Mouse (Mus musculus) lung, embryonic 15.5 days (tissue): Measurements from ENCODE around the gene Ikzf4. TPM values are rescaled to one million over a fixed set of nuclear protein-coding genes. Genes with fewer than 3 reads are reported as not detected.
"Not testable (repeated sequence)": the region's sequence is repeated elsewhere in the genome, so short reads cannot be mapped to it uniquely, and the experiment has no call there.

Experiments used
- ATAC-seq: fragments of 200-750 bp; cut with Nextera tagmentation; 2 replicates; pipeline ENCODE4 v1.8.0; 2017; ENCODE audit warnings: moderate number of reproducible peaks, borderline replicate concordance; ENCODE audit not compliant: low FRiP score, low TSS enrichment; ENCODE audit errors: extremely low read depth
- H3K27ac ChIP-seq: fragments of 300-500 bp; sonication (generic); 2 replicates; pipeline ENCODE4 v1.5.1; 2015; ENCODE audit warnings: moderate library complexity, mild to moderate bottlenecking, inconsistent platforms
- H3K27me3 ChIP-seq: fragments of 300-500 bp; sonication (generic); 2 replicates; pipeline ENCODE4 v1.6.1; 2015; ENCODE audit warnings: inconsistent platforms
- H3K36me3 ChIP-seq: fragments of 300-500 bp; sonication (generic); 2 replicates; pipeline ENCODE4 v1.6.1; 2015; ENCODE audit warnings: inconsistent platforms
- H3K4me1 ChIP-seq: fragments of 300-500 bp; sonication (generic); 2 replicates; pipeline ENCODE4 v1.6.1; 2015; ENCODE audit warnings: inconsistent platforms
- H3K4me2 ChIP-seq: fragments of 300-500 bp; sonication (generic); 2 replicates; pipeline ENCODE4 v1.6.1; 2015; ENCODE audit warnings: inconsistent platforms, mild to moderate bottlenecking, moderate library complexity
- H3K4me3 ChIP-seq: fragments of 300-500 bp; sonication (generic); 2 replicates; pipeline ENCODE4 v1.5.1; 2015; ENCODE audit warnings: mild to moderate bottlenecking, inconsistent platforms
- H3K9ac ChIP-seq: fragments of 300-500 bp; sonication (generic); 2 replicates; pipeline ENCODE4 v1.6.1; 2015; ENCODE audit warnings: inconsistent platforms
- H3K9me3 ChIP-seq: fragments of 300-500 bp; sonication (generic); 2 replicates; pipeline ENCODE4 v1.6.1; 2016; ENCODE audit warnings: inconsistent platforms
- WGBS: fragments of 180-500 bp; shearing (Covaris S2); methylation state at CpG from one replicate; pipeline ENCODE4 v1.1.7; 2015; 5-methylcytosine and 5-hydroxymethylcytosine counted together
- polyA plus RNA-seq: library from polyadenylated mRNA; unstranded; fragments of >200 nt; fragmentation: Nextera tagmentation; extraction: Ambion mirVana; gene quantifications from 2 replicates; pipeline ENCODE4 v1.2.1, GENCODE M21; 2015

The Ikzf4 gene
- polyA plus RNA-seq, 1 experiment from 2014 or later: 2.2 TPM

DNA sequence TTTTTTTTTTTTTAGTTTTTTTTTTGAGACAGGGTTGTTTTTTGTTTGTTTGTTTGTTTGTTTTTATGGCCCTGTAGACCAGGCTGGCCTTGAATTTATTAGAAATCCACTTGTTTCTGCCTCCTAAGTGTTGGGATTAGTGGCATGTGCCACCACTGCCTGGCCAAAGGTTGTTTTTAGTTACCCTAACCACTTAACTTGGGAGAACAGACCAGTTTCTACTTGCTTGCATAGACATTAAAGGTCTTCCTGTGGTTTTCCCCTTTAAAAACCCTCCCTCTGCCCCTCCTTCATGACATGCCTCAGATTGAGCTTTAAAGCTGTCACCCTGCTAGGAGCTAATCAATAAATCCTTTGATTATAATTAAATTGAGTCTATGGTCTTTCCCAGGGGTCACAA is 25.6 kb downstream of the Ikzf4 start:
- no peak overlapping the region for H3K4me3 ChIP-seq
- ATAC-seq: no peak
- H3K9ac ChIP-seq: no peak overlapping the region
- no peaks in the 10 kb centered on the region for H3K9me3 ChIP-seq
- no peak overlapping the region for H3K4me2 ChIP-seq
- no peak overlapping the region for H3K27ac ChIP-seq
- no peaks in the 10 kb centered on the region for H3K27me3 ChIP-seq
- H3K36me3 ChIP-seq: peaks cover 24% of the 10 kb centered on the region
- H3K4me1 ChIP-seq: 0 out of 2 replicates have a peak, but pooled peaks cover 4% of the 10 kb centered on the region

DNA sequence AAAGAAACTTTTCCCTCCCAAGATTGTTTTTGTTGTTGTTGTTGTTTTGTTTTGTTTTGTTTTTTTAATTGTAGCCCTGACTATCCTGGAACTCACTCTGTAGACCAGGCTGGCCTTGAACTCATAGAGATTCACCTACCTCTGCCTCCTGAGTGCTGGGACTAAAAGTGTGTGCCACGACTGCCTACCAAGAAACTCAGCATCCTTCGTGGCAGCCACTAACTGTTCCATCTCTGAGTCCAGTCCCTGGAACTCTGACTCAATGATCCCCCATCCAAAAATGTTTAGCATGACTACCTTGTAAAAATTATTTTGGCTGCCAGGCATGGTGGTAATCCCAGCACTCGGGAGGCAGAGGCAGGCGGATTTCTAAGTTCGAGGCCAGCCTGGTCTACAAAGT is 26.6 kb downstream of the Ikzf4 start:
- not testable (repeated sequence) for H3K27me3 ChIP-seq, H3K4me1 ChIP-seq, H3K27ac ChIP-seq, H3K9me3 ChIP-seq, H3K4me2 ChIP-seq, H3K4me3 ChIP-seq, H3K9ac ChIP-seq, ATAC-seq
- WGBS: 88% methylated on average over 5 of the region's 5 CpGs
- H3K36me3 ChIP-seq: peaks cover 14% of the 10 kb centered on the region

DNA sequence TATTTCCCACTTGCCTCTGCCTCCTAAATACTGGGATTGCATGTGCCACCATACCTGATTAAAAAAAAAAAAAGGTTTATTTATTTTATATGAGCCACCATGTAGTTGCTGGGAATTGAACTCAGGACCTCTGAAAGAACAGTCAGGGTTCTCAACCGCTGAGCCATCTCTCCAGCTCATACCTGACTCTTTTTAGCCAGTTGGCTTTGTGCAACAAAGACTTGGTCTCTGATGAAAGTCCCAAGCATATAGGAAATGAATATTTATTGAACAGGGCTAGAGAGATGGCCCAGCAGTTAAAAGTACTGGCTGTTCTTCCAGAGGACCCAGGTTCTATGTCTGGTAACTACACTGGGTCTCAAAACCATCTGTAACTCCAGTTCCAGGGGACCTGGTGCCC is 27.2 kb downstream of the Ikzf4 start:
- no peaks in the 10 kb centered on the region for H3K9me3 ChIP-seq
- WGBS: 77% methylated on average over 1 of the region's 1 CpGs
- H3K36me3 ChIP-seq: peaks cover 8% of the 10 kb centered on the region; the same call in 1 of the 2 replicates
- H3K4me2 ChIP-seq: no peak overlapping the region
- H3K27ac ChIP-seq: no peak overlapping the region
- H3K4me3 ChIP-seq: no peak overlapping the region
- H3K9ac ChIP-seq: no peak overlapping the region
- ATAC-seq: no peak
- H3K4me1 ChIP-seq: no peaks in the 10 kb centered on the region
- no peaks in the 10 kb centered on the region for H3K27me3 ChIP-seq

DNA sequence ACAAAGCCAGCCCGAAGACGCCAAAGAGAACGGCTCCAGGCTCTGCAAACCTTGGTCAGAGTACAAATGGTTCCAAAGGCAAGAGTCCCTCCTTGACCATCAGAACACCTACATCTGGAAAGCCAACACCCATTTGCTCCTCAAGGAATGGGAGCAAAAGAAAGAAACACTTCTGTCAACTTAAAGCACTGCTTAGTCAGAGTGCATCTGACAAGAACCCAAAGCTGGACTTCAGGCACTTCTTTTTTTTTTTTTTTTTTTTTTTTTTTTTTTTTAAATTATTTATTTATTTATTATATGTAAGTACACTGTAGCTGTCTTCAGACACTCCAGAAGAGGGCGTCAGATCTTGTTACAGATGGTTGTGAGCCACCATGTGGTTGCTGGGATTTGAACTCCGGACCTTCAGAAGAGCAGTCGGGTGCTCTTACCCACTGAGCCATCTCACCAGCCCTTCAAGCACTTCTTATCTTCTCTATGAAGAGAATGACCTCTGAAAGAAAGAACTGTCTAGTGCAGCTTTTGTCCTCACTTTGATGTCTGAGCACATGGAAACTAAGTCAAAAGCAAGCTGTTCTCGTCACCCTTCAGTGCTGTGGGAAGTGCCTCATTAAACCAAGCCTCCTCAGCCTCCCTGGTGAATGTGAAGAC is 29.9 kb downstream of the Ikzf4 start:
- ATAC-seq, H3K27me3 ChIP-seq, H3K9ac ChIP-seq, H3K4me2 ChIP-seq, H3K27ac ChIP-seq, H3K9me3 ChIP-seq, H3K4me1 ChIP-seq, H3K36me3 ChIP-seq, H3K4me3 ChIP-seq: not testable (repeated sequence)
- WGBS: 80% methylated on average over 6 of the region's 7 CpGs

DNA sequence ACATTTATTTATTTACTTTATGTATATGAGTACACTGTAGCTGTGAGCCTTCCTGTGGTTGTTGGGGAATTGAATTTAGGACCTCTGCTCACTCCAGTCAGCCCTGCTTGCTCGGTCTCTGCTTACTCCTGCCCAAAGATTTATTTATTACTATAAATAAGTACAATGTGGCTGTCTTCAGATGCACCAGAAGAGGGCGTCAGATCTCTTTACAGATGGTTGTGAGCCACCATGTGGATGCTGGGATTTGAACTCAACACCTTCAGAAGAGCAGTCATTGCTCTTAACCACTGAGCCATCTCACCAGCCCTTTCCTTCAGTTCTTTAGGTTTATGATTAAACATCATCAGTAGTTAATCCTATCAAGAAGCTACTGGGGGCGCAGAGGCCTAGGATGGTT is 30.9 kb downstream of the Ikzf4 start:
- Histone ChIP-seq H3K27me3 (no peaks in the 10 kb centered on the region), H3K9ac (no peak overlapping the region), H3K4me3 (no peak overlapping the region), H3K4me1 (no peaks in the 10 kb centered on the region; the same call in 1 of the 2 replicates), H3K9me3 (no peaks in the 10 kb centered on the region), H3K4me2 (no peak overlapping the region), H3K27ac (no peak overlapping the region), H3K36me3 (no peaks in the 10 kb centered on the region)
- WGBS: 62% methylated on average over 3 of the region's 3 CpGs
- no peak for ATAC-seq

DNA sequence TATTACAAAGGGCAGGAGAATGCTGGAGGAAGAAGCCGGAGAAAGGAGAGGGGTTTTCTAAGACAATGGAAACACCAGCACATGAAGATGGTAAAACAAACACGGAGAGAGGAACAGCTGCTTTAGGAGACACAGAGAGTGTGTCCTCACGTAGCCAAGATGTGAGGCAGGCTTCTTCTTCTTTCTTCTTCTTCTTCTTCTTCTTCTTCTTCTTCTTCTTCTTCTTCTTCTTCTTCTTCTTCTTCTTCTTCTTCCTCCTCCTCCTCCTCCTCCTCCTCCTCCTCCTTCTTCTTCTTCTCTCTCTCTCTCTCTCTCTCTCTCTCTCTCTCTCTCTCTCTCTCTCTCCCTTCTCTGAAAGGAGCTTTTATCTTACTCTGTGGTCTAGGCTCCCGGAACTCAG is 32.0 kb downstream of the Ikzf4 start:
- not testable (repeated sequence) for ATAC-seq, H3K36me3 ChIP-seq, H3K27me3 ChIP-seq, H3K4me3 ChIP-seq, H3K27ac ChIP-seq, H3K9me3 ChIP-seq, H3K4me1 ChIP-seq, H3K9ac ChIP-seq, H3K4me2 ChIP-seq
- WGBS: 49% methylated on average over 4 of the region's 4 CpGs

DNA sequence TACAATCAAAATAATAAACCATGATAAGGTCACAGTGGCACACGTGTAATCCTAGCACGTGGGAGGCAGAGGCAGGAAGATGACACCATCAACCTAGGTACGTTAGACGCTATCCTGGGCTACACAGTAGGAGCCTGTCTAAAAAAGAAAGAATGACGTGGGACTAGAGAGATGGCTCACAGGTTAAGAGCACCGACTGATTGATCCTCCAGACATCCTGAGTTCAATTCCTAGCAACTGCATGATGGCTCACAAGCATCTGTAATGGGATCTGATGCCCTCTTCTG is 32.7 kb downstream of the Ikzf4 start:
- H3K27ac ChIP-seq: no peak overlapping the region
- no peaks in the 10 kb centered on the region for H3K9me3 ChIP-seq
- H3K36me3 ChIP-seq: no peaks in the 10 kb centered on the region
- H3K27me3 ChIP-seq: no peaks in the 10 kb centered on the region
- no peaks in the 10 kb centered on the region; the same call in 1 of the 2 replicates for H3K4me1 ChIP-seq
- H3K4me3 ChIP-seq: no peak overlapping the region
- peak; percentile 35; the same call in 1 of the 2 replicates for ATAC-seq
- H3K4me2 ChIP-seq: no peak overlapping the region
- WGBS: 33% methylated on average over 6 of the region's 6 CpGs
- H3K9ac ChIP-seq: no peak overlapping the region

DNA sequence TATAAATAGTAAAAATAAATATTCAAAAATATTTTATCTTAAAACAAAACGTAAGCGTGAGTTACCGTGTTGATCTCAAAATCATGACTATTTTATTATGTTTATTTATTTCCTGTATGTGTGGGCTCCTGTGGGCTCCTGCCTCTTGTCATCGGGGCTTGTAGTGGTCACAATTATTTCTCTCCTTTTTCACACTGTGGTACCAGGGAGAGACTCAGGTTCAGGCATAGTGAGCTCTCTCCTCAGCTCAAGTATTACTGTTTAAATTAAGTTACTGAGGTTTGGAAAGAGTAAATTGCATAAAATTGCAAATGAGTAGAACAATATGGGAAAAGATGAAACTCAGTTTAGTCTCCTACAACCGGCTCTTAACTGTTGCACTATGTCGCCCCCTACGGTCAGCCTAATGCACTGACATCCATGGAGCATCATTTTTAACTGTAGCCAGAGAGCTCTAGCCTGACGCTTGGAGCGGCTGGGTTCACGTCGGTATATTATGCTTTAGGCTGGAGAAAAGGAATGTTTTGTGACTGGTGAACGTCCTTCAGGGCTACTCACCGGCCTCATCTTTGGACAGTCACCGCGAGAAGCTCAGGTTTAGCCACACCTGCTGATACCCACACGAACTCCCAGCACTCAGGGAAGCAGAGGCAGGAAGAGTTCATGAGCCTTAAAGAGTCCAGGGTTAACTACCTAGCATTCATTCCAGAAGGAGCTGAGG is 33.2 kb downstream of the Ikzf4 start:
- H3K4me3 ChIP-seq: no peak overlapping the region
- no peak overlapping the region for H3K9ac ChIP-seq
- no peak overlapping the region for H3K4me2 ChIP-seq

DNA sequence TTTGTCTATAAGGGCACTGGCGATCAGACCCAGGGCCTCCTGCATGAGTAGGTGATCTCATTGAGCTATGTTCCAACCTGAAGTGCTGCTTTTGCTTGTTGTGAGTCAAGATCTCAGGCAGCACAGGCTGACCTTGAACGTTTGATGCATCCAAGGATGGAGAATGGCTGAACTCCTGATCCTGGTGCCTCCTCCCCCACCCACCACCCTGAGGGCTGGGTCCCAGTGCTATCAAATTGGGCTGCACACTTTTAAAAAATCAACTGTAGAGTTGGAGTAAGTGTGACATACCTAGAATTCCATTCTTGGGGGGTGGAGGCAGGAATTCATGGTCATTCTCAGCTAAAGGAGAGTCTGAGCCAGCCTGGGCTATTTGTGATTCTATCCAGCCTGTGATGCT is 39.3 kb downstream of the Ikzf4 start:
- no peak overlapping the region for H3K27ac ChIP-seq
- no peak overlapping the region for H3K9ac ChIP-seq
- H3K4me2 ChIP-seq: no peak overlapping the region
- H3K27me3 ChIP-seq: no peaks in the 10 kb centered on the region
- 31% methylated on average over 2 of the region's 2 CpGs for WGBS
- H3K9me3 ChIP-seq: no peaks in the 10 kb centered on the region
- no peaks in the 10 kb centered on the region for H3K36me3 ChIP-seq
- no peaks in the 10 kb centered on the region for H3K4me1 ChIP-seq
- ATAC-seq: no peak
- no peak overlapping the region for H3K4me3 ChIP-seq

More for the DNA sequence above, 33.2 kb downstream of the Ikzf4 start:
- 14% methylated on average over 16 of the region's 16 CpGs for WGBS
- no peaks in the 10 kb centered on the region for H3K36me3 ChIP-seq
- H3K27me3 ChIP-seq: no peaks in the 10 kb centered on the region
- ATAC-seq: peak; percentile 70
- no peaks in the 10 kb centered on the region for H3K9me3 ChIP-seq
- H3K4me1 ChIP-seq: no peaks in the 10 kb centered on the region; the same call in 1 of the 2 replicates
- no peak overlapping the region for H3K27ac ChIP-seq

DNA sequence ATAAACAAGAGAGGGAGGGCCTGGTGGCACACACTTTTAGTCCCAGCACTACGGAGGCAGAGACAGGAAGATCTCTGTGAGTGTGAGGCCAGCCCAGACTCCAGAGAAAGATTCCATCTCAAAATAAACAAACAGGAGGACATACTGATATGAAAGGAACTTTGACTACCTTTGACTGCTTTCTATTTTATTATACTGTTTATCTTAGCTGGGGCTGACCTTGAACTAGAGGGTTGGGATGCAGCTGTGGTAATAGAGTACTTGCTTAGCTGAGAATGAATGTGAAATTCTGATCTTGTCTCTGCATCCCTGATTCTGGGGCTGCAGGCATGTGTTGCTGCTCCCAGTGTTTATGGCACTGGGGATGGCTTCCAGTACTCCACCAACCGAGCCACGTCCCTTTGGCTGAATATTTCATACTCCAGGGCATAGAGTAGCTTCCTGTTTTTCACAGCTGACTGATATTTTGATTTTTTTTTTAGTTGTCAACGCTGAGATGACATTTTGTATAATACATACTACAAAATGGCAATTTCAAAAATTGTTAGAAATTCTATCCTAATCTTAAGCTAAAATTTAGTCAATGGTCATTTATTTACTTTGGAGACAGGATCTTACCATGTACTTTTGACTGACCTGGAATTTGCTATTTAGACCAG is 43.2 kb downstream of the Ikzf4 start:
- no peak for ATAC-seq
- H3K9me3 ChIP-seq: no peaks in the 10 kb centered on the region
- H3K4me2 ChIP-seq: no peak overlapping the region
- H3K4me3 ChIP-seq: no peak overlapping the region
- H3K9ac ChIP-seq: no peak overlapping the region
- 70% methylated on average over 4 of the region's 4 CpGs for WGBS
- no peaks in the 10 kb centered on the region for H3K36me3 ChIP-seq
- H3K27me3 ChIP-seq: no peaks in the 10 kb centered on the region
- H3K27ac ChIP-seq: no peak overlapping the region
- H3K4me1 ChIP-seq: no peaks in the 10 kb centered on the region

DNA sequence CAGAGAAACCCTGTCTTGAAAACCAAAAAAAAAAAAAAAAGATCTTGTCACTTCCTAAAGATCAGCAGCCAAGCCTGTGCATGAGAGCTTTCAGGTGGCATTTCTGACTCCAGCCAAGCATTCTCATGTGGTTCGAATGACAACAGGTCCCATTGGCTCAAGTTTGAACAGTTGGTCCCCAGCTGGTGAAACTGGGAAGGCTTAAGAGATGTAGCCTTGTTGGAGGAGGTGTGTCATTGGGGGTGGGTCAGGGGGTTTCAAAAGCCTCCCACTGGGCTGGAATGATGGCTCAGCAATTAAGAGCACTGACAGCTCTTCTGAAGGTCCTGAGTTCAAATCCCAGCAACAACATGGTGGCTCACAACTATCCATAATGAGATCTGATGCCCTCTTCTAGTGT is 44.3 kb downstream of the Ikzf4 start:
- H3K4me2 ChIP-seq: no peak overlapping the region
- no peak overlapping the region for H3K4me3 ChIP-seq
- no peaks in the 10 kb centered on the region for H3K36me3 ChIP-seq
- no peak overlapping the region for H3K27ac ChIP-seq
- ATAC-seq: no peak
- WGBS: 86% methylated on average over 1 of the region's 1 CpGs
- no peak overlapping the region for H3K9ac ChIP-seq
- H3K9me3 ChIP-seq: no peaks in the 10 kb centered on the region
- H3K4me1 ChIP-seq: no peaks in the 10 kb centered on the region
- no peaks in the 10 kb centered on the region for H3K27me3 ChIP-seq

DNA sequence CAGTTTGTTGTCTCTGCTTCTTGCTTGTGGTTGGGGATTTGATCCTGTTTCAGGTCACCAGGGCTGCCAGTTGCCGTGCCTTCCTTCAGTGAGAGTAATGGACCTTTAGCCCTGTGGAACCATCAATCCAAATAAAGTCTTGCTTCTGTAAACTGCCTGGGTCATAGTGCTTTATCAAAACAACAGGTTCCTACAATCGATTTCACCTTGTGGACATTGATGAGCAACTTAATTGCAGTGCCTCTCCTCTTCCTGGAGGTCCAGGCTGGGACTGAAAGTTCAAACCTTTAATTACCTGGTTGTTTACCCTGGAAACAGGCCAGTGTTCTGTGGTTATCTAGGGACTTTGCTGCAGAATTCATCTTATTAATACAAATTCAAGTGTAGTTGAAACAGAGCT is 47.3 kb downstream of the Ikzf4 start:
- no peak for ATAC-seq
- Histone ChIP-seq H3K9ac (no peak overlapping the region), H3K4me1 (no peaks in the 10 kb centered on the region), H3K27me3 (no peaks in the 10 kb centered on the region), H3K27ac (no peak overlapping the region), H3K4me3 (no peak overlapping the region), H3K4me2 (no peak overlapping the region), H3K36me3 (no peaks in the 10 kb centered on the region), H3K9me3 (no peaks in the 10 kb centered on the region)
- WGBS: 39% methylated on average over 2 of the region's 2 CpGs
